Mouse (Mus musculus) heart, postnatal 0 days (tissue): Measurements from ENCODE around the gene Hmgb1.

Experiments used
- CTCF ChIP-seq: IDR thresholded peaks from 2 replicates; pipeline ENCODE4 v1.5.1; 2016; ENCODE audit warnings: antibody characterized with exemption, control low read depth, low read depth
- EP300 ChIP-seq: IDR thresholded peaks from 2 replicates; pipeline ENCODE4 v1.6.1; 2016; ENCODE audit warnings: antibody characterized with exemption, low read depth

- TF ChIP-seq EP300 (no peak), CTCF (no peak)
Observed at GRCm38 (mm10) chr5:149198782-149199181, 14.5 kb upstream of the Hmgb1 start.
